Mouse (Mus musculus) embryonic facial prominence, embryonic 14.5 days (tissue): Measurements from ENCODE around the gene Prrc2a. TPM values are rescaled to one million over a fixed set of nuclear protein-coding genes. Genes with fewer than 3 reads are reported as not detected.

ENCODE experiments used
- ATAC-seq: fragments of 200-750 bp; cut with Nextera tagmentation; 2 replicates; pipeline ENCODE4 v1.8.0; 2017; ENCODE audit warnings: low read depth, moderate number of reproducible peaks, moderate TSS enrichment
- DNase-seq: peaks from one replicate; pipeline ENCODE4 v3.0.0-alpha.2; 2015; ENCODE audit warnings: low spot score
- H3K27ac ChIP-seq: fragments of 300-500 bp; sonication (generic); replicated peaks from 2 replicates; pipeline ENCODE4 v1.5.1; 2014; ENCODE audit warnings: low read depth, mild to moderate bottlenecking, low read length, moderate library complexity
- H3K27me3 ChIP-seq: fragments of 300-500 bp; sonication (generic); replicated peaks from 2 replicates; pipeline ENCODE4 v1.6.1; 2014; ENCODE audit warnings: low read length; ENCODE audit not compliant: control insufficient read depth, insufficient read depth
- H3K36me3 ChIP-seq: fragments of 300-500 bp; sonication (generic); 2 replicates; pipeline ENCODE4 v1.6.1; 2014; ENCODE audit warnings: low read length, mixed read lengths; ENCODE audit not compliant: control insufficient read depth, insufficient read depth
- H3K4me1 ChIP-seq: fragments of 300-500 bp; sonication (generic); 2 replicates; pipeline ENCODE4 v1.6.1; 2014; ENCODE audit warnings: antibody characterized with exemption, low read length; ENCODE audit not compliant: control insufficient read depth, insufficient read depth
- H3K4me2 ChIP-seq: fragments of 300-500 bp; sonication (generic); 2 replicates; pipeline ENCODE4 v1.6.1; 2014; ENCODE audit warnings: low read depth, mild to moderate bottlenecking, low read length, moderate library complexity, mixed read lengths
- H3K4me3 ChIP-seq: fragments of 300-500 bp; sonication (generic); 2 replicates; pipeline ENCODE4 v1.5.1; 2014; ENCODE audit warnings: low read depth, mild to moderate bottlenecking, low read length
- H3K9ac ChIP-seq: fragments of 300-500 bp; sonication (generic); 2 replicates; pipeline ENCODE4 v1.6.1; 2014; ENCODE audit warnings: low read depth, mild to moderate bottlenecking, low read length, moderate library complexity, mixed read lengths
- H3K9me3 ChIP-seq: fragments of 300-500 bp; sonication (generic); 2 replicates; pipeline ENCODE4 v1.6.1; 2016; ENCODE audit warnings: low read length; ENCODE audit not compliant: control insufficient read depth
- WGBS: fragments of 180-500 bp; shearing (Covaris S2); extraction: QIAGEN DNeasy Blood & Tissue Kit; methylation state at CpG from one replicate; pipeline ENCODE4 v1.1.7; 2014; 5-methylcytosine and 5-hydroxymethylcytosine counted together
- polyA plus RNA-seq: library from polyadenylated mRNA; unstranded; fragments of >200 nt; fragmentation: Nextera tagmentation; extraction: Ambion mirVana; gene quantifications from 2 replicates; pipeline ENCODE4 v1.2.1, GENCODE M21; 2014

Gene Prrc2a
- polyA plus RNA-seq, 1 experiment from 2014 or later, result 151 TPM

GRCm38 (mm10) chr17:35161421-35161820 is 3.3 kb downstream of the Prrc2a start:
- ATAC-seq (no peak), DNase-seq (no peak)
- Histone ChIP-seq H3K4me3 (no peak overlapping the region), H3K4me2 (no peak overlapping the region), H3K27me3 (no peaks in the 10 kb centered on the region), H3K9me3 (no peaks in the 10 kb centered on the region), H3K9ac (no peak overlapping the region), H3K27ac (no peak overlapping the region), H3K36me3 (peaks cover 59% of the 10 kb centered on the region), H3K4me1 (peaks cover 20% of the 10 kb centered on the region)
- WGBS, result 86% methylated on average over 11 of the region's 11 CpGs

- no peak overlapping the region for H3K27ac ChIP-seq
- no peak for DNase-seq
- no peak for ATAC-seq
Observed at GRCm38 (mm10) chr17:35159638-35160037, 5.1 kb downstream of the Prrc2a start.

DNA sequence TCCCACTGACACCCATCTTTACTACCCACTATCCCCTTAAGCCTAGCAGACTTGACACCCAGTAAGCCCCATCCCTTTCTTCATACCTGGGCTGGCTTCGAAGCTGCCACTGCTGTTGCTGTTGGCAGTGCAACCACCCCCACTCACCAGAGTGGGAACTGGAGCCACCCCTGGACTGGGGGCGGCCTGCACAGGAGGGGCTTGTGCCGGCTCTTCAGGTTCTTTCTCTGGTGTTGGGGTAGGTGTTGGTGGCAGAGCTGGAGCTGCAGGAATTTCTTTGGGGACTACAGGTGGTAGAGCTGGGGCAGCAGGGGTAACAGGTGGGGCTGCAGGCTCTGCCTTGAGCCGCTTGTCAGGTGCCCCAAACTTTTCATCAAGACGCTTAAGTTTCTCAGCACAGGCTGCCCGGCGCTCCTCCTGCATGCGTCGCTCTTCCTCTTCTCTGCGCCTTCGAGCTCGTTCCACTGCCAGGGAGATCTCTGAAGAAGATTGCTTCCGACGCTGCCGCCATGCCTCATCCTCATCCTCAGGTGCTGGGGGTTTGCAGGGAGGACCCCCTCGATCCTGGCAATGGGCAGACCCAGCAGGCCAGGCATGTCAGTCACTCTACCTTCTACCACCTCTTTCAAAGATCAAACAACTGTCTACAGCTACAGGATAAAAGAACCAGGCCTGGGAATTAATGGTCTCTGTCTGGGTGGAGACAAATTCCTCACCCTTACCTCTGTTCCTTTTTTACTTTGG is 5.7 kb downstream of the Prrc2a start:
- Histone ChIP-seq H3K9ac (no peak overlapping the region), H3K27ac (no peak overlapping the region), H3K4me3 (no peak overlapping the region), H3K27me3 (no peaks in the 10 kb centered on the region), H3K4me1 (peaks cover 12% of the 10 kb centered on the region), H3K36me3 (peaks cover 83% of the 10 kb centered on the region), H3K9me3 (no peaks in the 10 kb centered on the region), H3K4me2 (no peak overlapping the region)
- DNase-seq (no peak), ATAC-seq (no peak)
- 88% methylated on average over 16 of the region's 16 CpGs for WGBS

More at GRCm38 (mm10) chr17:35159638-35160037, 5.1 kb downstream of the Prrc2a start:
- no peaks in the 10 kb centered on the region for H3K9me3 ChIP-seq
- H3K4me3 ChIP-seq, result no peak overlapping the region
- 83% methylated on average over 7 of the region's 7 CpGs for WGBS
- H3K4me1 ChIP-seq, result peaks cover 12% of the 10 kb centered on the region
- peaks cover 77% of the 10 kb centered on the region for H3K36me3 ChIP-seq
- no peak overlapping the region for H3K4me2 ChIP-seq
- no peaks in the 10 kb centered on the region for H3K27me3 ChIP-seq
- H3K9ac ChIP-seq, result no peak overlapping the region

- ATAC-seq, result no peak
- WGBS, result 90% methylated on average over 8 of the region's 8 CpGs
Observed at GRCm38 (mm10) chr17:35157661-35158175, 7.0 kb downstream of the Prrc2a start.

GRCm38 (mm10) chr17:35157254-35157653 is 7.4 kb downstream of the Prrc2a start:
- Histone ChIP-seq H3K4me2 (no peak overlapping the region), H3K4me3 (no peak overlapping the region), H3K9me3 (no peaks in the 10 kb centered on the region), H3K4me1 (peaks cover 3% of the 10 kb centered on the region; the same call in 1 of the 2 replicates), H3K27me3 (no peaks in the 10 kb centered on the region), H3K27ac (no peak overlapping the region), H3K9ac (no peak overlapping the region), H3K36me3 (peaks cover 100% of the 10 kb centered on the region)
- DNase-seq (no peak), ATAC-seq (no peak)
- 89% methylated on average over 8 of the region's 8 CpGs for WGBS

More at GRCm38 (mm10) chr17:35157661-35158175, 7.0 kb downstream of the Prrc2a start:
- no peaks in the 10 kb centered on the region for H3K27me3 ChIP-seq
- H3K4me3 ChIP-seq, result no peak overlapping the region
- H3K4me2 ChIP-seq, result no peak overlapping the region
- H3K9ac ChIP-seq, result no peak overlapping the region
- peaks cover 7% of the 10 kb centered on the region for H3K4me1 ChIP-seq
- H3K27ac ChIP-seq, result no peak overlapping the region
- H3K36me3 ChIP-seq, result peaks cover 96% of the 10 kb centered on the region
- no peaks in the 10 kb centered on the region for H3K9me3 ChIP-seq
- DNase-seq, result no peak

DNA sequence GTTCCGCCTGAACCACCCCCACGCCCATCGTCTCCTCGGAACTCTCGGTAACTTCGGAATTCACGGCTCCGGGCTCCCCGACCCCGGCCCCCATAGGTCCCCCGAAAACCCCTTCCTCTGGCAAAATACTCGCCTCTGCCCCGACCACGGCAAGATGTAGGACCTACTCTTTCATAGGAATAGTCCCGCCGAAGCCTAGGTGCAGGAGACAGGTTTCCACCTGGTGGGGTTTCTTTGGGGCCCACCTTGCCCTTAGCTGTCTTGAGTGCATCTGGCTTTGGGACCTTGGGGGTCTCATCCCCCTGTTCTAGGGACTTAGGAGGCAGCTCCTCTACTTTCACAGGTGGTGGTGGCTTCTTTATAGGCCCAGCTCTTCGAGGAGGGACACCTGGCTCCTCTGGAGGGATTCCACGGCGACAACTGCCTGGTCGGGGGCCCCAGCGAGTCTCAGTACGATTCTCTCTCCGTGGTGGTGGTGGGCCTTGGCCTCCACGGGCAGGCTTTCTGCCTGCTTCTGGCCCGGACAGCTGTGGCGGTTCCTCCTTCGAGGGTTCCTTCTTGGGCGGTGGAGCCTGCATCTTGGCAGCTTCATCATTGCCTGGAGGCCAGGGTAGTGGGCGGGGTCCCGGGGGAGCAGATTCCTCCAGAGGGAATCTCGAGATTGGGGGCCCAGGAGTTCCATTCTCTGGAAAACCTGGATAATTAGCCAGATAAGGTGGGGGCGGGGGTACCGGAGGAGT is 8.1 kb downstream of the Prrc2a start:
- H3K9ac ChIP-seq, result no peak overlapping the region
- H3K4me2 ChIP-seq, result no peak overlapping the region
- 90% methylated on average over 33 of the region's 33 CpGs for WGBS
- no peaks in the 10 kb centered on the region for H3K9me3 ChIP-seq
- H3K4me3 ChIP-seq, result no peak overlapping the region
- H3K27me3 ChIP-seq, result no peaks in the 10 kb centered on the region
- no peaks in the 10 kb centered on the region for H3K4me1 ChIP-seq
- DNase-seq (no peak), ATAC-seq (no peak)
- H3K36me3 ChIP-seq, result peaks cover 100% of the 10 kb centered on the region
- no peak overlapping the region for H3K27ac ChIP-seq

DNA sequence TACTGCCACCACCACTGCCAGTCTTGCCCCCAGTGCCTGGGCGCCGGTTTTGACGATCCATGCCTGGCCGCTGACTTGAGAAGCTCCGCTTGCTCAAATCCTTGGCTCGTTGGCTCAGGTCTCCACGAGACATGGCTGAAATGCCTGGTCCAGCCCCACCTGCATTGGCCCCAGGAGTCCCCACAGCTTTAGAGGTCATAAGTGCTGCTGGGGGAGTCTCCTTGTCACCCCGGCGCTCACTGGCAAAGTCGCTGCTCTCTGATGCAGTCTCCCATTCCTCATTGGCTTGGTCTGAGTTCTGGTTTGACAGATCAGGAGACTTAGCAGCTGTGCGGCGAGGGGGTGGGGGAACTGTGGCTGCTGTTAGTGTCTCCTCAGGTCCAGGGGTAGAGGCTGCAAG is 9.2 kb downstream of the Prrc2a start:
- Histone ChIP-seq H3K27ac (peak overlapping the region; percentile 5; the same call in 1 of the 2 replicates), H3K9me3 (no peaks in the 10 kb centered on the region), H3K4me2 (no peak overlapping the region), H3K4me3 (no peak overlapping the region), H3K27me3 (no peaks in the 10 kb centered on the region), H3K4me1 (no peaks in the 10 kb centered on the region), H3K9ac (peak overlapping the region; percentile 46; the same call in 1 of the 2 replicates), H3K36me3 (peaks cover 98% of the 10 kb centered on the region)
- no peak for DNase-seq
- WGBS, result 92% methylated on average over 12 of the region's 12 CpGs
- no peak for ATAC-seq

GRCm38 (mm10) chr17:35154616-35155015 is 10.1 kb downstream of the Prrc2a start:
- 89% methylated on average over 7 of the region's 7 CpGs for WGBS
- Histone ChIP-seq H3K9me3 (no peaks in the 10 kb centered on the region), H3K36me3 (peaks cover 98% of the 10 kb centered on the region), H3K4me1 (no peaks in the 10 kb centered on the region), H3K4me2 (no peak overlapping the region), H3K27ac (0 out of 2 replicates have a peak overlapping the region, but pooled peaks have one; percentile 30), H3K27me3 (no peaks in the 10 kb centered on the region), H3K9ac (no peak overlapping the region), H3K4me3 (no peak overlapping the region)
- ATAC-seq (0 out of 2 replicates have a peak, but pooled peaks have one; percentile 3), DNase-seq (no peak)
